Mouse (Mus musculus): ENCODE results near the gene Ost4.

The Ost4 gene

DNA sequence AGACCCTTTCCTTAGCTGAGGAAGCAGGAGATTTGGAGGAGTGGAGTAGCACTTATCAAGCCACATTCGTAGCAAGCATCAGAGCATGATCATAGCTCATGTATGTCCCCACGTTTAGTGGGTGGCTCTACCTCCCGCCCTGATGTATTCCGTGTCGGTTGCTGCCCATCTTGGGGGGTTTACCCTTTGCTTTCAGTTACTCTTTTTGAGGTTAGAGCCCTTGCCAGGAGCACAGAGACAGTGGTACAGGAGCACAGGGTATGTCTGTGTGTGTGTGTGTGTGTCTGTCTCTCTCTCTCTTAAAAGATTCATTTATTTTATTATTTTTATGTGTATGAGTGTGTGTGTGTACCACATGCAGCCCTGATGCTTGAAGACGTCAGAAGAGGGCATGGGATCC lies 15.5 kb upstream of the Ost4 start:
- no peak for DNase-seq (ENCODE audit: low spot score)

DNA sequence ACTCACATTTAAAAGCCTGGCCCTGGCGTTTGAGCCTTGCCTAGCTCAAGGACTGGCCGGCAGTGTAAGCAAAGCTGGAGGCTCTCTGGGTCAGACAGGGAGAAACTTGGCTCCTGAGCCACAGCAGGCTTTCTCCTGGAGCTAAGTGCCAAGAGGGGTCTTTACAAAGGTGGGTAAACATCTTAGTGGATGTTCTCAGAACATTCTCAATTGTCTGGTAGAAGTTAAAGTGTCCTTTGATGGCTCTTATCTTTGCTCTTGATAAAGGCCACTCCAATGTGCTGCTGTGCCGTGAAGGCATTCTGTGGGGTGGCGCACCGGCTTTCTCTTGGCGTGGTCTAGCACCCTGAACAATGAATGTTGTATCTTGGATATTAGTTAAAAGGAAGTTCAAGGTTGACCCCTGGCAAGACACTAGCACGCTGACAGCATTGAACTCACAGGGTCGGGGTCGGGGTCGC lies 15.0 kb upstream of the Ost4 start:
- DNase-seq (ENCODE audit: low spot score), result no peak

DNA sequence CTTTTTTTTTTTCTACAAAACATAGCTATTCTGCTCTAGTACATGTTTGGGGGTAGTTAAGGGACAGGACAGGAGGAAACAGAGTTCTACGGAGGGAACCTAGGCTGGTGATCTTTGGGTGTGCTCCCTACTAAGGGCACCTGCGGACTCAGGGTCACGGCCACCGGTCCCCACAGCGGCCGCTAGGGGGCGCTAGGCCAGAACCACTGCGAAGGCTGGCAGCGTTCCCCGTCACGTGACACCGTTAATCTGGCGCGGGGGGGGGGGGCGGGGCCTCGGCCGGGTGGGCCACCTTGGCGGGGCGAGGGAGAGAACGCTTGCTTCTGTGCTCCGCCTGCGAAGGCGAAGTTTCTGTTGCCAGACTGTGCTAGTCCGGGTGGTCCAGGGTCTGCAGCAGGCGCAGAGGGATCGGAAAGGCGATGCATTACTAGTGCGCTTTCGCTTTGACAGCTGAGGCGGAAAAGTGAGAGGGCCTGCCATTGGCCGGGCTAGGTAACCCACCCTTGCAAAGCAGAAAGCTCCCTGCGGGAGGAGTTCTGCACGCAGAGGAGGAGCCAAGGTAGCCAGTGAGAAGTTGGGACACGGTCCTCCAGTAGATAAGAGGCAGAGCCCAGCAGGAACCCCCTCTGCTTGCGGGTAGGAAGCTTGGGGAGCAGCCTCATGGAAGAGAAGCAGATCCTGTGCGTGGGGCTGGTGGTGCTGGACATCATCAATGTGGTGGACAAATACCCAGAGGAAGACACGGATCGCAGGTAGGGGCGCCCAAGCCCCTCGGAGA lies 13.9 kb upstream of the Ost4 start, which contains the start of gene Khk:
Khk (plus strand) TSS at position 176 of the 778 bp plus-strand sequence.
- peak; percentile 92 for DNase-seq (ENCODE audit: low spot score)

DNA sequence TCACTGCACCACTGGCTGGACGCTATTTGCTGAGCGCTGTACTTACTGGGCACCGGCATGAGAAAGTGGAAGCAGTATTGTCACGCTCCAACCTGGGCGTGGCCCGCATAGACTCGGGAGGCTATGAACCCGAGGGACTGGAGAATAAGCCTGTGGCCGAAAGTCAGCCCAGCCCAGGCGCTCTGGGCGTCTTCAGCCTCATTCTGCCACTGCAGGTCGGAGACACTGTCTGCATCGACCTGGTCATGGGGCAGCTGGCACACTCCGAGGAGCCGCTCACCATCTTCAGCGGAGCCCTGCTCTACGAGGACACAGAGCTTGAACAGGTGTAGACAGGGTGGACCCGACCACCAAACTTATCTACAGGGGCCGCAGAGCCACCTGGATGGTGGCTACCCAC lies 13.0 kb upstream of the Ost4 start:
- DNase-seq (ENCODE audit: low spot score), result no peak

DNA sequence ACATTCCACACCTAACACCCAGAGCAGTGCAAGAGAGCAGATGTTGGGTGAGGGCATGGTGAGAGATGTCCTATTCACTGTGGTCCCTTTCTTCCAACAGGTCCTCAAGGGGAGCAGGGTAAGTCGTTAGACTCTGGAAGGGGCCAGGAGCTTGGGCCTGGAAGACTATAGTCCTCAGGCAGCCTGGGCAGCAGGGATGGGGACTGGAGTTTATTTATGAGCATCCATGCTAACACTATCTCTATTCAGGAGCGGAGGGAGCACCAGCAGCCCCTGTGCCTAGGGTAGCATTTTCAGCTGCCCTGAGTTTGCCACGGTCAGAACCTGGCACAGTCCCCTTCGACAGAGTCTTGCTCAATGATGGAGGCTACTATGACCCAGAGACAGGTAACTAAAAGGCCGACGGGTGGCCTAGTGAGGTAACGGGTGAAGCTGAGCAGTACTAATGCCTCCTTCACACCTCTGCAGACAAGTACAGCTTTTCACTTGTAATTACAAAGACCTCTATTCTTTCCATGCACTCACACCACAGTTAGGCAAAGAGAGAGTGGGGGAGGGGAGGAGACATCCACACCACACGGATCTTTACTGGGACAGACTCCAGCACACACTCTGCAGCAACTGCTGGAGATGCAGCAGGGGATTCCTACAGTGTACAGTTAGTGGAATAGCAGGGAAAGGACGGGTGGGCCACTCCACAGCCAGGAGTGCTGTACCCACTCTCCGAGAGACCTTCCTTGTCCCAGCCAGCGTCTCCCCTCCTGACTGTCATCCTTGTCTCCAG lies 12.4 kb upstream of the Ost4 start:
- no peak for DNase-seq (ENCODE audit: low spot score)

DNA sequence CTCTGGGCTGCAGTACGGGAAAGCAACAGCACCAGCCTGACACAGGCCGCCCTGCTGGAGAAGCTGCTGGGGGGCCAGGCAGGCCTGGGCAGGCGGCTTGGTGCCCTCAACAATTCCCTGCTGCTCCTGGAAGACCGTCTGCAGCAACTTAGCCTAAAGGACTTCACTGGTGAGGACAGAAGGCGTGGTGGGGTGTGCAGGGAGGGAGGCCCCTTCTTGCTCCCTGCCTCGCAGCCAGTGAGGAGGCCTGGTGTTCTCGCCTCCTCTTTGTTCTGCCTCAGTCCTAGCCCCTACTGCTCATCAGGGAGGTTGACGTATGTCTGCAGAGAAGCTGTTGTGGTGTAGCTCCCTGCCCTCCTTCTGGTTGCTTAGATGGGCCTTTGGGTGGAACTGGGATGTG lies 11.1 kb upstream of the Ost4 start:
- no peak for DNase-seq (ENCODE audit: low spot score)

DNA sequence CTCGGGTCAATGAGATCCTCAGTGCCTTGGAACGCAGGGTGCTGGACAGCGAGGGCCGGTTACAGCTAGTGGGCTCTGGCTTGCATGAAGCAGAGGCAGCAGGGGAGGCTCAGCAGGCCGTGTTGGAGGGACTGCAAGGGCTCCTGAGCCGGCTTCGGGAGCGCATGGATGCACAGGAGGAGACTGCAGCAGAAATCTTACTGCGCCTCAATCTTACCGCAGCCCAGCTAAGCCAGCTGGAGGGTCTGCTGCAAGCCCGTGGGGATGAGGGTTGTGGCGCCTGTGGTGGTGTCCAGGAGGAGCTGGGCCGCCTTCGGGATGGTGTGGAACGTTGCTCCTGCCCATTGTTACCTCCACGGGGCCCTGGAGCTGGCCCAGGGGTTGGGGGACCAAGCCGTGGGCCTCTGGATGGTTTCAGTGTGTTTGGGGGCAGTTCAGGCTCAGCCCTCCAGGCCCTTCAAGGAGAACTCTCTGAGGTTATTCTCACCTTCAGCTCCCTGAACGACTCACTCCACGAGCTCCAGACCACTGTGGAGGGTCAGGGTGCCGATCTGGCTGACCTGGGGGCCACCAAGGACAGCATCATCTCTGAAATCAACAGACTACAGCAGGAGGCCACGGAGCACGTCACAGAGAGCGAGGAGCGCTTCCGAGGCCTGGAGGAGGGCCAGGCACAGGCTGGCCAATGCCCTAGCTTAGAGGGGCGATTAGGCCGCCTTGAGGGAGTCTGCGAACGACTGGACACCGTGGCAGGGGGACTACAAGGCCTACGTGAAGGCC lies 10.5 kb upstream of the Ost4 start:
- DNase-seq (ENCODE audit: low spot score), result no peak

DNA sequence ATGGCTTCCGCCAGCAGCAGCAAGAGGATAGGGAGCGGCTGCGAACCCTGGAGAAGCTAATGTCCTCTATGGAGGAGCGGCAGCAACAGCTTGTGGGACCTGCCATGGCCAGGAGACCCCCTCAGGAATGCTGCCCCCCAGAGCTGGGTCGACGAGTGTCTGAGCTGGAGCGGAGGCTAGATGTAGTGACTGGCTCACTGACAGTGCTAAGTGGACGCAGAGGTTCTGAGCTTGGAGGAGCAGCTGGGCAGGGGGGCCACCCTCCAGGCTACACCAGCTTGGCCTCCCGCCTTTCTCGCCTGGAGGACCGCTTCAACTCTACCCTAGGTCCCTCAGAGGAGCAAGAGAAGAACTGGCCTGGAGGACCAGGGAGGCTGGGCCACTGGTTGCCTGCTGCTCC lies 9.8 kb upstream of the Ost4 start:
- DNase-seq (ENCODE audit: low spot score), result no peak

DNA sequence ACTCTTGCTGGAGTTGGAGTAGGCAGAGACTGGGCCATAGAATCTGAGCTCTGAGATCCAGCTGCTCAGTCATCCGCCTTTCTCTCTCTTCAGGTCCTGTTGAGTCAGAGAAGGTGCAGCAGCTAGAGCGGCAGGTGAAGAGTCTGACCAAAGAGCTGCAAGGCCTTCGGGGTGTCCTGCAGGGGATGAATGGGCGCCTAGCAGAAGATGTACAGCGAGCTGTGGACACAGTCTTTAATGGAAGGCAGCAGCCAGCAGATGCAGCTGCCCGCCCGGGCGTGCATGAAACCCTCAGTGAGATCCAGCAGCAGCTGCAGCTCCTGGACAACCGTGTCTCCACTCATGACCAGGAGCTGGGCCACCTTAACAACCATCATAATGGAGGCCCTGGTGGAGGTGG lies 9.3 kb upstream of the Ost4 start:
- DNase-seq (ENCODE audit: low spot score), result no peak

DNA sequence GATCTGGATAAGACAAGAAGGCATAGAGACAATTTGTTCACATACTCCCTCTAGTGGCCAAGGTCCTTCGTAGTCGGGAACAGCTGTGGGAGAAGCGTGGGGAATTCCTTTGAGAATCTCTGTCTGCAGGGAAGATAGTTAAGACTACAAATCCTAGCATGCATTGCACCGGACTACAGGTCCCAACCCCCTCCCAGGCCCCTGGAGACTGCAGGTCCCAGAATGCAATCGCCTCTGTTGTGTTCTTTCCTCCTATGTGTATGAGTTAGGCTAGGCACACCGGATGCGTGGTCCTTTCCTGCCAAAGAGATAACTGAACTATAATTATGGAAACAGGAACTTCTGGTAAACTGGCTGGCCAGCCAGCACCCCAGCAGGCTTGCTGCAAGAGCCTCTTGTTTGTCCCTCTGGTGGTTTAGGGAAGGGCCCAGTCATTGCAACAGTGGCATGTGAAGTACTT lies 8.4 kb upstream of the Ost4 start:
- peak; percentile 99 for DNase-seq (ENCODE audit: low spot score)

DNA sequence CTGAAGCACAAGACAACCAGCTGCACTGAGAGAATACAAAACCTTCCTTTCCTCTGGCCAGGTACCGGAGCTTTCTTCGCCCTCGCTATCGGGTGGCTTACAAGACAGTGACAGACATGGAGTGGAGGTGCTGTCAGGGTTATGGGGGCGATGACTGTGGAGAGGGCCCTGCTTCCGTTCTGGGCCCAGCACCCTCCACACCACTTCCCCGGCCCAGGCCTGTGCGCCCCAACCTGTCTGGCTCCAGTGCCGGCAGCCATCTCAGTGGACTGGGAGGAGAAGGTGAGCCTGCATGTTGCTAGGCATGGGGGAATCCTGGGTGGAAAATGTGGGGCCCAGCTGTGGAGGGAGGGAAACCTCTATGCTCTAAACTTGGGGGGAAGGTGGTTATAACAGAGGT lies 7.9 kb upstream of the Ost4 start:
- no peak for DNase-seq (ENCODE audit: low spot score)

DNA sequence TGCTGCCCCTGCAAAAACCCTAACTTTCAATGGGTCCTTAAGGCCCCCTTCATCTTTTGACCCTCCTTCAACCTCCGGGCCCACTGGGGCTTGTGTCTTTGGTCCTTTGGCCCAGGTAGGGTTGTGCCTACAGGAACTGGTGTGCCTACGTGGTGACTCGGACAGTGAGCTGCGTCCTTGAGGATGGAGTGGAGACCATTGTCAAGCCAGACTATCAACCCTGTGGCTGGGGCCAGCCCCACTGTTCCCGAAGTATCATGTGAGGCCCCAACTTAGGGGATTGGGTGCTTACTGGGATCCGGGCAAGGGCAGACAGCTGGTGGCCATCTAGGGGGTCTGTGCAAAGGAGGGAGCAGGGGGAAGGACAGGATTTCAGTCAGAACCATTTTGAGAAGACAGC lies 7.3 kb upstream of the Ost4 start:
- no peak for DNase-seq (ENCODE audit: low spot score)

DNA sequence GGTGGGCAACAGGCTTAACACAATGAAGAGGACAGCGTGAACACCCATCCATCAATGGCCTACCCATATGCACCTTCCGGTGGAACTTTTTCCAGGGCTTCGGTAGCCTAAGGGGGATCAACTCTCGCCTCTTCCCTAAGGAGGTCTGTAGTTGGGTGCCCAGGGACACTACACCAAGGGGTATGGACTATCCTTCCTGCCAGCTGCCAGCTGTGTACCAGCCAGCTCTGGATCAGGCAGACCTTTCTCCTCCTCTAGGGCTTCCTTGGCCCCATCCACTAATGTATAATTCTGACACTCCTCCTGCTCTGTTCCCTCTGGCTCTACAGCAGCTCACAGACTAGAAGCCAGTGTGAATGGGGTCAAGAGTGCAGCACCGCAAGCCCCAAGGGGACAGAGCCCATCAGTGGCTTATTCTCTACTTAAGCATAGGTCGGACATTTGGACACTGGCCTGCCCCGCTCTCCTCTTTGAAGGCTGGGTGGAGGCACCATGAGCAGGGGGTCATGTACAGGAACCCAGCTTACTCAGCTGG lies 6.6 kb upstream of the Ost4 start:
- DNase-seq (ENCODE audit: low spot score), result peak; percentile 29

DNA sequence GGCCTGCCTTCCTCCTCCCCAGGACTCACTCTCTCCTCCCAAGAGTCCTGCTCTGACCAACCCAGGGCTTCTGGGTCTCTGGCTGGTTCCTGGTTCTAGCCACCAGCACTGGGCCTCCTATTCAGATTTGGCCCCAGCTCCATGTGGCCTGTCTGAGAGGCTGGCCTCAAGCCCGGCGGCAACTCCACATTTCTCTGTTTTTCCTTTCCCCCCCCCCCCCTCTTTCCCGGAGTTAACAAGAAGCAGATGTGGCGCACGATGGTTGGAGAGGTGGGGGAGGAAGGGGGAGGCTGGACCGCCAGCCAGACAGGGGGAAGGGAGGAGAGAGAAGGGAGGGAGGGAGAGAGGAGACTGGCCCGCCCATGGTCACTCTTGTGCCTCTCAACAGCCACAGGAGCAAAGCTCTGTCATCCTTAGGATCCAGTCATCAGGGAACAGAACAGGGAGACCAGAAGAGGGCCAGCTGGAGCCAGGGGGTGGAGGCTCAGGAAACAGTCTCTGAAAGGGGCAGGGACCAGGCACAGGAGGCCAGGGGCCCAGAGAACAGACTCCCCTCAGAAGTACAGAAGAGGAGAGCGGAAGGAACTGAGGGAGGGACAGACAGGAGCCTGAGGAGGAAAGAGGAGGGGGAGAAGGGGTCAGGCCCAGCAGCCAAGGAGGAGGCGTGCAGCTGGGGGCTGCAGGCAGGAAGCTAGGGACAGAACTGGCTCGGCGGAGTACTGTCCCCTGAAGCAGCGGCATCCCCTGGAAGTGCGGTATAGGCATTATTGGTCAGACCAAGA lies 5.7 kb upstream of the Ost4 start, which contains the start of gene Emilin1:
Emilin1 (plus strand) TSS at position 343 of the 782 bp plus-strand sequence.
- peak; percentile 91 for DNase-seq (ENCODE audit: low spot score)

DNA sequence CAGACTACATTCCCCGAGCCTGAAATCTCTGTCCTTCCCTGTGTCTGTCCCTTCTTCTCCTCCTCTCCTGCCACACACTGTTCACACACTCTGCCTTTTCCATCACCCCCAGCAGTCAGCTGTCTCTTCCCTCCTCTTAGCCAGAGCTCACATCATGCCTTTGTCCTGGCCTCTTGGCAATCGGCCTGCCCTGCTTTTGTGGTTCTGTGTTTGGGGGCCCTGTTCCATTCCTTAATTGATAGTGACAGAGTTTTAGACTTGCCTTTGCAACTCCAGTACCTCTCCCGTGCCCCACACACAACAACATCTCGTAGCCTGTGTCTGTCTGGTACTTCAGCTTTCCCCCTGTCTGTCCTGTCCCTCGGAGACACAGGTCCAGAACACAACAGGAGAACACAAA lies 4.6 kb upstream of the Ost4 start:
- no peak for DNase-seq (ENCODE audit: low spot score)

DNA sequence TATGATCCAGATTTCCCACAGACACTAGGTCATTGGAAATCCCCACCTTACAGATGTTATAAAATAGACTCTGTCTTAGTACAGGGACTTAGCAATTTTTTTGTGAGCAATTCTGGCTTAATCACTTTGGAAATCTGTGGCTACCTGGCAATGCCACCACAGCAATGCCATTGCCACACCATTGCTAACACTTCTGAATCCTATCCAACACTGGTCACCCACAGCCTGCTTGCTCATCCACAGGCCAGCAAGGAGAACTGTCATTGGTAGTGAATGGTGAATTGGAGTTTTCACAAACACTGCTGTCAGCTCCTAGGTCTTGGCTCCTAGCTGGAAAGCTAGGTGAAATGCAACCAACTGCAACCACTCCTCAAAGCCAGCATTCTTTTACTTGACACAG lies 2.9 kb upstream of the Ost4 start:
- DNase-seq (ENCODE audit: low spot score), result no peak

DNA sequence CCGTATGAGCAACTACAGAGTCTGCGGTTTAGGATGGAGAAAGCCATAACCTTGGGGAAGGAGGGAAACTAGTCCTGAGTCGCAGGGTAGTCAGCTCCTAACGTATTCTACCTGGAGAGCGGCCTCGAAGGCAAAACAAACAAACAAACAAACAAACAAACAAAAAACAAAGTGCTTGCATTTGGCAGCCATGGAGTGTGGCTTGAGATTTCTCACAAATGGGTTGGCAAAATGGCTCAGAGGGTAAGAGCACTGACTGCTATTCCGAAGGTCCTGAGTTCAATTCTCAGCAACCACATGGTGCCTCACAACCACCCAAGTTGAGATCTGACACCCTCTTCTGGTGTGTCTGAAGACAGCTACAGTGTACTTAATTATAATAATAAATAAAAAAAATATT lies 2.3 kb upstream of the Ost4 start:
- no peak for DNase-seq (ENCODE audit: low spot score)

DNA sequence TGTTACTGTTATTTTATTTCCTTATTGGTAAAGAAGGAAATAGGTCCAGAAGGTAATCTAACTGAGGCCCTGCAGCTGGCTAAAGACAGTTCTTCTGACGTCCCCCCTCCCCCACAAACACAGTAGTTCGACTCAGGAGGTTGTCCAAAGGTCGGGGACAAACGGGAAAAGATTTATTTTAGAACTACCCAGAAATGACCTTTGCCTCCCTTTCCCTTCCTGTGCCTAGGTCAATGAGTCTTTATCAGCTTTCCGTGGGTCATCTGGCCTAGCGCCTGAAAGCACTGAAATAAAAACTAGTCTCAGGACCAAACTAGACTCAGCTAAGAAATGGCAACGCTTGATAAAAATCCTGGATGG lies 1.7 kb upstream of the Ost4 start:
- DNase-seq (ENCODE audit: low spot score), result peak; percentile 49

DNA sequence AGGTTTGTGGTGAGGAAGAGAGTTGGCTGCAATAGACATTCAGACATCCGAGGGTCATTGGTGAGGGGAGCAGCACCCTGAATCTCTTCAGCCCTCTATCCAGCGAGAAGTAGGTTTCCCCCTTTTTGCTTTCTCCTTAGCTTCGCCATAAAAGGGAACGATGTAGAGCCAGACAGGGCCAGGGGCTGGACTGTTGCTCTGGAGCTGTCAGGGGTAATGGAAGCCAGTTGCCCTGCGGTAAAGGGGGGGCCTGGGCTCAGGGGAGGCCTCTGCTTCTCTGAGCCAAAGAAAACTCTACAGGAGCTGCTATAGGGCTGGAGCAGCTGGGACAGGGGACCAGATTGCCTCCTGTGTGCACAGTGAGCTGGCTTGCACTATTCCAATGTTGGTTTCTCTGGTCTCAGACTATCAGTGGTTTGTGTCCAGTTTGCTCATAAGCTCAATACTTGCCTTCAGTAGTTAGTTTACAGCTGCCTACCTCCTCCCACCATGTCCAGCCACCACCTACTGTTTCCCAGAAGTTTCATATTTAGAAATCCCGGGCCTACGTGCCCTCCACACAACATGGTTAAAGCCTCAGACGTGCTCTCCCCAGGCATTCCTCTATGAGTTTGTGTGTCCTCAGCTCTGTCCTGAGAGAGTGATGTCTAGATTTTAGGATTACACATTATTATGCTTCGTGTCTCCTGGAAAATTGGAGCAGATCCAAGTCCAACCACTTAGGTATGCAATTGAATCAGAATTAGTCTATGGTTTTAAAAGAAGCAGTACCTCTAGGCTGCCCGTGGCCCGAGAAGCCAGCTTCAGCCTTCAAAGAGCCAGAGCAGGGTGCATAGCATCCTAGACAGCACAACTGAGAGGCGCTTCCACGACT lies 1.1 kb upstream of the Ost4 start:
- peak; percentile 50 for DNase-seq (ENCODE audit: low spot score)

DNA sequence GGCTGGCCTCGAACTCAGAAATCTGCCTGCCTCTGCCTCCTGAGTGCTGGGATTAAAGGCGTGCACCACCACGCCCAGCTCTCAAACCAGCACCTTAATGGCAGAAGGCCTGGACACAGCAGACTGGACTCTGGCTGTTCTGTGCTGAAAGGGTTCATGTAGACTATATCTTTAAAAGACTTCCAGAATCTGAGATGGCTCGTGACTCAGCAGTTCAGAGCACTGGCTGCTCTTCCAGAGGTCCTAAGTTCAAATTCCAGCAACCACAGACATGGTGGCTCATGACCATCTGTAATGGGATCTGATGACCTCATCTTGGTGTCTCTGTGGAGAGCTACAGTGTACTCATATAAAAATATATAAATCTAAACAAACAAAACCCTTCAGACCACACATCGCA lies 5.7 kb downstream of the Ost4 start:
- no peak for DNase-seq (ENCODE audit: low spot score)

Measured in embryo, embryonic 10.5 days (tissue).